Mouse (Mus musculus): ENCODE results near the gene Fastkd5. TPM values are rescaled to one million over a fixed set of nuclear protein-coding genes. Genes with fewer than 3 reads are reported as not detected.
A peak's percentile ranks its signal among the peaks of the same experiment; 100 is the strongest.

Gene Fastkd5
- polyA plus RNA-seq (2012; rRNA removed), result 3.4 and 4.0 TPM in 2 replicates

DNA sequence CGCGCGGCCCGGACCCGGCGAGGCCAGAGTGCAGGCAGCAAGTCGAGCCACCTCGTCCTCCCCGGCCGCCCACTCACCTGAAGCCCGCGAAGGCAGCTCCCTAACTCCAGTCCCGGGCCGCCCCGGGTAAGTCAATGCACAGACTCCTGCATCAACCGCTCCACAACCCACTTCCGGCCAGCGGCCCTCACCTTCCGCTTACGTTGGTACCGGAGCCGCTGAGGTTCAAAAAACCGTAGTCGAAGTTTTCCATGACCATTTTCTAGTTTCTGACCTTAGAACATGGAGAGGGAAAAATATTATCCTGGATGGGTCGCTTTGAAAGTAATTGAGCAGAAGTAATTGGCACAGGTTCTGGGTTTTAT lies at the start of gene Fastkd5, which contains the start of gene Ubox5:
Fastkd5 (minus strand) TSS at position 189 of the 365 bp plus-strand sequence.
Ubox5 (minus strand) TSS at position 200 of the 365 bp plus-strand sequence.
- DNase-seq, result peak; percentile 96
- H3K4me1 ChIP-seq (ENCODE audit: control insufficient read depth, insufficient read depth, low read length), result peaks cover 33% of the 10 kb centered on the region
- H3K36me3 ChIP-seq (ENCODE audit: control insufficient read depth, insufficient read depth, low read length), result peaks cover 2% of the 10 kb centered on the region
- WGBS, result under 1% methylated on average over 25 of the region's 25 CpGs
- H3K27ac ChIP-seq (ENCODE audit: insufficient read depth, low read depth, low read length), result peak within 1 kb of the TSS; percentile 49; the same call in 1 of the 2 replicates
- peak within 1 kb of the TSS; percentile 96 for H3K4me3 ChIP-seq (ENCODE audit: insufficient read depth, low read depth, low read length)
- no peak for TF ChIP-seq POLR2A (IDR thresholded peaks at IDR 0.05; ENCODE audit: low read depth, low read length)
- TF ChIP-seq CTCF (conservative IDR thresholded peaks at IDR 0.05; ENCODE audit: insufficient read depth, insufficient read length, low read depth, low read length), result no peak
- no peaks in the 10 kb centered on the region for H3K27me3 ChIP-seq (replicated peaks; ENCODE audit: control insufficient read depth, insufficient read depth, low read length)

DNA sequence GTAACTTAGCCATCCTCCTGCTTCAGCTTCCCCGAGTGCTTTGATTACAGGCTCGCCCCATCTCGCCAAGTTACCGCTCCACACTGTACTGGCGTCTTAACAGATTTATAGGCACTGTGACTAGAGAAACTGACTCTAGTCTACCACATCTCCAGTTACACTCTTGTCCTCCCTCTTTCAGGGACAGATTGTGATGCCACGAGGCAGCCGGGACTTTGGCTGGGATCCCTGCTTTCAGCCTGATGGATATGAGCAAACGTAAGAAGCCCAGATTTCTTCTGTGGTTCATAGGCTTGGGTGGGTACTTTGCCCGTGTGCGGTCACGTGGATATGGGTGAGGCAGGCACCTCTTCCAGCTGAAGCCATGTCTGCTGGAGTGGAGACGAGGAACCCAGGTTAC lies 49.3 kb upstream of the Fastkd5 start:
- peaks cover 6% of the 10 kb centered on the region for H3K36me3 ChIP-seq (ENCODE audit: control insufficient read depth, insufficient read depth, low read length)
- no peaks in the 10 kb centered on the region for H3K4me1 ChIP-seq (ENCODE audit: control insufficient read depth, insufficient read depth, low read length)
- H3K4me3 ChIP-seq (ENCODE audit: insufficient read depth, low read depth, low read length), result no peak overlapping the region
- DNase-seq, result no peak
- no peak for TF ChIP-seq CTCF (conservative IDR thresholded peaks at IDR 0.05; ENCODE audit: insufficient read depth, insufficient read length, low read depth, low read length)
- no peak for TF ChIP-seq POLR2A (IDR thresholded peaks at IDR 0.05; ENCODE audit: low read depth, low read length)
- H3K27ac ChIP-seq (ENCODE audit: insufficient read depth, low read depth, low read length), result no peak overlapping the region
- no peaks in the 10 kb centered on the region for H3K27me3 ChIP-seq (replicated peaks; ENCODE audit: control insufficient read depth, insufficient read depth, low read length)
- WGBS, result 82% methylated on average over 12 of the region's 12 CpGs

DNA sequence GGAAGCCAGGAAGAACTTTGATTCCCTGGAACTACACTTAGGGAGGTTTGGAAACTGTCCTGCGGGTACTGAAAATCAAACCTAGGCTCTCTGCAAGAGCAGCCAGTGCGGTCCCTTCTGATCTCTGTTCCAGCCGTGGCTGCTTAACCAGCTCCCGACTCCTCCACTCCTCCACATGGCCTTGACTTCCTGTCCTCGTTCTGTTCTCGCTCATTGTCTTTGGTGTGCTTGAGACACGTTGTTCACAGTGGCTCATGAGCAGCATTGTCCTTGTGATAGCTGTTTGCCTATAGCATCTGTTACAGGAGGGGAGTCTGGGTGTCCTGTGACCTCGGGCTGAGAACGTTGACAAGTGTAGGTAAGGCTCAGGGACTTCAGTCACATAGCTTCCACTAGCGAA lies 47.4 kb upstream of the Fastkd5 start:
- Histone ChIP-seq H3K27ac (ENCODE audit: insufficient read depth, low read depth, low read length) (no peak overlapping the region), H3K36me3 (ENCODE audit: control insufficient read depth, insufficient read depth, low read length) (peaks cover 6% of the 10 kb centered on the region), H3K27me3 (replicated peaks; ENCODE audit: control insufficient read depth, insufficient read depth, low read length) (no peaks in the 10 kb centered on the region), H3K4me1 (ENCODE audit: control insufficient read depth, insufficient read depth, low read length) (no peaks in the 10 kb centered on the region), H3K4me3 (ENCODE audit: insufficient read depth, low read depth, low read length) (no peak overlapping the region)
- TF ChIP-seq POLR2A (IDR thresholded peaks at IDR 0.05; ENCODE audit: low read depth, low read length) (no peak), CTCF (conservative IDR thresholded peaks at IDR 0.05; ENCODE audit: insufficient read depth, insufficient read length, low read depth, low read length) (no peak)
- WGBS, result 49% methylated on average over 10 of the region's 10 CpGs
- DNase-seq, result no peak

DNA sequence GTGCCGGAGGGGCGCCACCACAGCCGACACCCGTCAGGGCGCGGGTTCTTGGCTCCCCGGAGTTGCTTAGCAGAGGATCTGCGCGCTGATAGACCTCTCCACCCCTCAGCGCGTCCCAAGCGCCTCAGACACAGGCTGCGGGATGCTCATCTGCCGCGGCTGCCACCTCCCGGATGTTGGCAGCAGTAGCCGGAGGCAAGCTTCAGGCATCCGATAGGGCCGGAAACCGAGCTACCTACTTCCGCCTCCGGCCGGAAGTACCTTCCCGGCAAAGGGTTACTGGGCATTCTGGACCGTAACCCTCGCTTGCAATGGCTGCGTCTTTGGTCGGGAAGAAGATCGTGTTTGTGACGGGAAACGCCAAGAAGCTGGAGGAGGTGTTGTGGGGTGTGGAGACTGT lies 37.7 kb upstream of the Fastkd5 start, which contains the start of gene Itpa:
Itpa (plus strand) TSS at position 52 of the 400 bp plus-strand sequence.
- peak; percentile 93 for DNase-seq
- Histone ChIP-seq H3K27me3 (replicated peaks; ENCODE audit: control insufficient read depth, insufficient read depth, low read length) (no peaks in the 10 kb centered on the region), H3K36me3 (ENCODE audit: control insufficient read depth, insufficient read depth, low read length) (no peaks in the 10 kb centered on the region), H3K4me1 (ENCODE audit: control insufficient read depth, insufficient read depth, low read length) (peaks cover 12% of the 10 kb centered on the region; the same call in 1 of the 2 replicates), H3K27ac (ENCODE audit: insufficient read depth, low read depth, low read length) (peak within 1 kb of the TSS; percentile 61), H3K4me3 (ENCODE audit: insufficient read depth, low read depth, low read length) (peak within 1 kb of the TSS; percentile 97)
- TF ChIP-seq POLR2A (IDR thresholded peaks at IDR 0.05; ENCODE audit: low read depth, low read length) (peak; percentile 41), CTCF (conservative IDR thresholded peaks at IDR 0.05; ENCODE audit: insufficient read depth, insufficient read length, low read depth, low read length) (peak; percentile 45)
- under 1% methylated on average over 31 of the region's 31 CpGs for WGBS

DNA sequence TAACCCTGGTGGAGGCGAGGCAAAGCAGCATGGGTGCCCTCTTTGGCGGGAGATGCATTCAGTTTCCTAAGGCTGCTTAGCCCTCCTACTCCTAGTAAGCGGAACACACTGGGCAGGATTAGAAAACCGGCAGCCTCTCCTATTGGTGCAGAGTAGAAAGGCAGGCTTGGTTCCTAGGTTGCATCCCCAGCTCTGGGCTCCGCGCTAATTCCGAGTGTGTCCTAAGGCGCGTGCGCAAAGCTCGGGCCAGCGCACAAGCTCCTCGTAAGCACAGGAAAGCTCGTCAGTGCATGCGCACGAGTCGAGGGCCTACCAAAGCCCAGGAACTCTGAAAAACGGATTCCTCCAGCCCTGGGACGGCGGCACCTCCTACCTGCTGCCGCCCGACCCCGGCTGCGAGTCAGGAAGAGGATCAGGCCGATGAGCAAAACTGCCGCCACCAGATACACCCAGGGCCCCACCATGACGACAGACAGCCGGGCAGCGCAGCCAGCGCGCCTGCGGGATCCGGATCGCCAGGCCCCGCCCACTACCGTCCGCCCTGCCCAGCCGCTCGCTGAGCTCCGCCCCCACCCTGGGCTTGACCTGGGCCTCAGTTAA lies 34.4 kb upstream of the Fastkd5 start, which contains the start of gene Ddrgk1:
Ddrgk1 (minus strand) TSS at position 558 of the 600 bp plus-strand sequence.
- Histone ChIP-seq H3K4me3 (ENCODE audit: insufficient read depth, low read depth, low read length) (peak within 1 kb of the TSS; percentile 66), H3K27me3 (replicated peaks; ENCODE audit: control insufficient read depth, insufficient read depth, low read length) (no peaks in the 10 kb centered on the region), H3K4me1 (ENCODE audit: control insufficient read depth, insufficient read depth, low read length) (peaks cover 12% of the 10 kb centered on the region; the same call in 1 of the 2 replicates), H3K27ac (ENCODE audit: insufficient read depth, low read depth, low read length) (peak within 1 kb of the TSS; percentile 93), H3K36me3 (ENCODE audit: control insufficient read depth, insufficient read depth, low read length) (no peaks in the 10 kb centered on the region)
- peak; percentile 96 for DNase-seq
- WGBS, result under 1% methylated on average over 40 of the region's 40 CpGs
- TF ChIP-seq CTCF (conservative IDR thresholded peaks at IDR 0.05; ENCODE audit: insufficient read depth, insufficient read length, low read depth, low read length) (no peak), POLR2A (IDR thresholded peaks at IDR 0.05; ENCODE audit: low read depth, low read length) (peak; percentile 62)

DNA sequence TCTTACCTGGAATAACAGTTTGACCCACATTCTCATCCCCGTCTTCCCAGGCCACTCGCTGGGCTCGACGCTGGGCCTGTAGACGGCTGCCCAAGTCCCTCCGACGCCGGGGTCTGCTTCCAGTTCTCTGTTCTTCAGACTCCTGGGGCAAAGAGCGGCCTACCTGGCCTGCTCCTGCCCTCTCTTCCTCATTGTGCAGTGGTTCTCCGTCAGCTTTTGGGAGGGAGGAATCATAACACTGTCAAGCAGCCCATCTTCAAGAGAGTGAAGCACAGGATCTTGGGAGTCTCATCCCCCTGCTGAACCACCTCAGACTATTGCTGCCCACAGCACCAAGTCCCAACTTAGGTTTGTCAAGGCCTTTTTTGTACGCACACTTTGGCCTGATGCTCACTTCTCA lies 33.5 kb upstream of the Fastkd5 start:
- 87% methylated on average over 11 of the region's 11 CpGs for WGBS
- Histone ChIP-seq H3K4me1 (ENCODE audit: control insufficient read depth, insufficient read depth, low read length) (peaks cover 12% of the 10 kb centered on the region; the same call in 1 of the 2 replicates), H3K27me3 (replicated peaks; ENCODE audit: control insufficient read depth, insufficient read depth, low read length) (no peaks in the 10 kb centered on the region), H3K36me3 (ENCODE audit: control insufficient read depth, insufficient read depth, low read length) (no peaks in the 10 kb centered on the region), H3K4me3 (ENCODE audit: insufficient read depth, low read depth, low read length) (no peak overlapping the region), H3K27ac (ENCODE audit: insufficient read depth, low read depth, low read length) (no peak overlapping the region)
- no peak for DNase-seq
- TF ChIP-seq POLR2A (IDR thresholded peaks at IDR 0.05; ENCODE audit: low read depth, low read length), result no peak
- TF ChIP-seq CTCF (conservative IDR thresholded peaks at IDR 0.05; ENCODE audit: insufficient read depth, insufficient read length, low read depth, low read length), result no peak

DNA sequence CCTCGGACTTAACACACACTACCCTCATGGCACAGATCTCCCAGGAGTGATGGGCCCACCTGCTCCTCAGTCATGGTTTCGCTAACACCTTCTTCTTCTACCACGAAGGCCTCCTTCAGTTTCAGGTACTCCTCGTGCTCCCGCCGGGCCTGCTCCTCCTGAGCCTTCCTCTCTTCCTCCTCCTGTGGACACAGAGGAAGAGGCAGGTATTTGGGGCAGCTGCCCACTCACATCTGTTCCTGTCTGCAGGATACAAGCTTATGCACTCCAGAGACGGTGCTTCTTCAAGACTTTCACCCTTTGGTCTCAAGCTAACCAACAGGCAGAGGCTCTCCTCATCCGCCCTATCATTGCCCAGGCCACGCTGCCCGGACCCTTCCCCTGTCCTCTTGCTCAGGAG lies 28.7 kb upstream of the Fastkd5 start:
- Histone ChIP-seq H3K36me3 (ENCODE audit: control insufficient read depth, insufficient read depth, low read length) (peaks cover 3% of the 10 kb centered on the region), H3K4me1 (ENCODE audit: control insufficient read depth, insufficient read depth, low read length) (peaks cover 2% of the 10 kb centered on the region; the same call in 1 of the 2 replicates), H3K27me3 (replicated peaks; ENCODE audit: control insufficient read depth, insufficient read depth, low read length) (no peaks in the 10 kb centered on the region), H3K27ac (ENCODE audit: insufficient read depth, low read depth, low read length) (no peak overlapping the region), H3K4me3 (ENCODE audit: insufficient read depth, low read depth, low read length) (no peak overlapping the region)
- no peak for TF ChIP-seq CTCF (conservative IDR thresholded peaks at IDR 0.05; ENCODE audit: insufficient read depth, insufficient read length, low read depth, low read length)
- WGBS, result 97% methylated on average over 10 of the region's 10 CpGs
- DNase-seq, result no peak

All from kidney, adult 2 months (tissue).